Mouse (Mus musculus) spleen, adult 10 weeks (tissue): Measurements from ENCODE around the gene Mfsd4a. TPM values are rescaled to one million over a fixed set of nuclear protein-coding genes. Genes with fewer than 3 reads are reported as not detected.

Source experiments
- polyA plus RNA-seq: library from polyadenylated mRNA; stranded (reverse); fragments of 350-450 nt; fragmentation: Illumina TruSeq; extraction: RNeasy Lipid Tissue Mini Kit (QIAGEN cat#74804); gene quantifications from one replicate; pipeline ENCODE4 v1.2.3, GENCODE M21; 2015; ENCODE audit warnings: low replicate concordance; ENCODE audit not compliant: insufficient read depth

Mfsd4a gene
- 0.75 TPM for polyA plus RNA-seq

DNA sequence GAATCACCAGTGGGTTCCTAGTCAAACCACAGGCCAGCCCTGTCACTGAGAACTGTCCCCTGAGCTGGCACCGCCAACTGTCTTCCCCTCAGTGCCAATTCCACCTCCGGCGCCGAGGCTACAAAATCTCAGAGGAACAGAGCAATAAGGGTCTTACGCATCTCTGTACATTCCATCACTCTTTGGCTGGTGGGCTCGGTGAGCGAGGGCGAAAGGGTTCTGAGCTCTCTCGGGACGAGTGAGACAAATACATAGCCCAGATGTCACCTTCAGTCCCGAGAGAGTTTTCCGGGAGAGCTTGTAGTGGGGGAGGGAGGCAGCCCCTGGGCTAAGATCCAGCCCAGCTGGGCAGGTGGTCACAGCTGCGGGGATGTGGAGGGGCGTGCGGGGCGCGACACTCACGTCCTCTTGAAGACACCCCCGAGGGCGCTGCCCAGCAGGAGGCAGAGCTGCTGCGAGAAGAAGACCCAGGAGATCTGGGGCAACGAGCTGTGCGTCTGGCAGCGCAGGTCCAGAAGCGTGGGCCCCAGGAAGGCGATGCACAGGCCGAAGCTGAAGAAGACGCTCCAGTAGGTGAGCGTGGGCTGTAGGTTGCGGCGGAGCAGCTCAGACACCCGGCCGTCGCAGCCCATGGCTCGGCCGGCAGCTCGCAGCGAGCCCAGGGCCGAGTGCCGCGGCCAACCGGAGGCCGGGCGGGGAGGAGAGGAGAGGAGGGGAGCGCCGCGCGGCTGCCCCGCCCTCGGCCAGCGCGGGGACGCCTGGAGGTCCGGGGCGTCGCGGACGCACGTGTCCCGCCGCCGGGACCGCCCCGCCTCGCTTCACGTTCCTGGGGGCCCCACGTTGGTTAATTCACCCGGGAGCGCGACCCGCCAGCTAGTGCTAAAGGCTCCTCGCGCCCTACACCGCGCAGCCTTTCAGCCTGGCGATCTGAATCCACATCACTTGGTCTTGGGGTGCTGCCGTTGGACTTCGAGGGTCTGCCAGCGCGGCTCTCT, at the start of gene Mfsd4a:
Gene Mfsd4a, minus strand, starts transcription at position 802 of the 995 bp plus-strand sequence.

DNA sequence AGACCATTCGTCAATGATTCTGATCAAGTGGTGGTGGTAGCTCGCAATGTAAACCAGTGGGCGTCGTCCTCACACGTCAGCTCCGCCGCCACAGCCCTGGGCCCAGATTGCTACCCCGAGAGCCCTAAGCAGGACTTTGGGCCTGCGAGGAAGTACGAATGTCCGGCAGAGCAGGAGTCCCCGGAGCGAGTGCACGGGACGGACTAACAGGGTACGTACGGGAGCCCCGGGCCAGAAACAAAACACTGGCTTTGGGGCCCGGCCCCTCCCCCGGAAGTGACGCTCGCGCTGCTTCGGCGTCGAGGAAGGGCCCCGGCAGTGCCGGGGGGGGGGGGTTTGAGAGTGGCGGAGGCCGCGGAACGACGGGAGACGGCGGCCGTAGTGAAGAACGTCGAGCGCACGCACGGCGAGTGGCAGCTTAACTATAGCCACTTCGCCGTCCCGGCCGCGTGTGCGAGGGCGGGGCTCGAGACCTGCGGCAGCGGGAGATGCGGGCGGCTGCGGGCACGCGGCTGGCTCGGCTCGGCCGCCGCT, 60.5 kb downstream of the Mfsd4a start, which contains the start of gene Elk4:
Gene Elk4, plus strand, starts transcription at position 326 of the 534 bp plus-strand sequence.

Other genes starting within 250 kb of the Mfsd4a start
- 16.6 TPM for gene Slc41a1, start 240.6 kb downstream of the Mfsd4a start, polyA plus RNA-seq
- 35.4 TPM for gene Rab29, start 200.8 kb downstream of the Mfsd4a start, polyA plus RNA-seq
- gene Nucks1, start 157.5 kb downstream of the Mfsd4a start, polyA plus RNA-seq: 80.9 TPM
- gene Slc45a3, start 105.1 kb downstream of the Mfsd4a start, polyA plus RNA-seq: 11.6 TPM
- 145 TPM for gene Elk4, start 60.5 kb downstream of the Mfsd4a start, polyA plus RNA-seq
- gene Cdk18, start 71.6 kb upstream of the Mfsd4a start, polyA plus RNA-seq: 0.39 TPM
- gene Lemd1, start 123.4 kb upstream of the Mfsd4a start, polyA plus RNA-seq: not detected
- not detected for gene AC124108.1, start 123.4 kb upstream of the Mfsd4a start, polyA plus RNA-seq
- not detected for gene Gm10188, start 161.7 kb upstream of the Mfsd4a start, polyA plus RNA-seq
- gene Klhdc8a, start 230.6 kb upstream of the Mfsd4a start, polyA plus RNA-seq: 0.41 TPM
- gene Nuak2, start 248.1 kb upstream of the Mfsd4a start, polyA plus RNA-seq: 24.1 TPM